Mouse (Mus musculus): ENCODE measurements around the gene Phactr4. TPM values are rescaled to one million over a fixed set of nuclear protein-coding genes. Genes with fewer than 3 reads are reported as not detected.
"Not testable (repeated sequence)": the region's sequence is repeated elsewhere in the genome, so short reads cannot be mapped to it uniquely, and the experiment has no call there.

Phactr4 gene
- polyA plus RNA-seq, 1 experiment from 2014 or later = 29.1 TPM

- H3K9me3 ChIP-seq (replicated peaks; ENCODE audit: control insufficient read depth, low read length) = no peaks in the 10 kb centered on the region
- H3K9ac ChIP-seq (ENCODE audit: low read depth, low read length) = no peak overlapping the region
- peaks cover 17% of the 10 kb centered on the region; the same call in 1 of the 2 replicates for H3K4me1 ChIP-seq (ENCODE audit: control insufficient read depth, insufficient read depth, low read length)
- no peaks in the 10 kb centered on the region for H3K27me3 ChIP-seq (ENCODE audit: control insufficient read depth, insufficient read depth, low read length)
- no peak overlapping the region for H3K4me3 ChIP-seq (ENCODE audit: low read depth, low read length)
- ATAC-seq (replicated peaks; ENCODE audit: insufficient number of reproducible peaks, low FRiP score, low TSS enrichment) = no peak
- H3K36me3 ChIP-seq (ENCODE audit: control insufficient read depth, insufficient read depth, low read length) = no peaks in the 10 kb centered on the region
- H3K27ac ChIP-seq (ENCODE audit: low read depth, low read length) = no peak overlapping the region
- WGBS (ENCODE audit: insufficient replicate concordance) = 88% methylated on average over 5 of the region's 5 CpGs
- no peak overlapping the region for H3K4me2 ChIP-seq
Observed at GRCm38 (mm10) chr4:132424765-132425164, 2.5 kb upstream of the Phactr4 start.

- H3K27me3 ChIP-seq (ENCODE audit: control insufficient read depth, insufficient read depth, low read length) = no peaks in the 10 kb centered on the region
- peak overlapping the region; percentile 73 for H3K9ac ChIP-seq (ENCODE audit: low read depth, low read length)
- H3K4me3 ChIP-seq (ENCODE audit: low read depth, low read length) = peak overlapping the region; percentile 66
- peak overlapping the region; percentile 97 for H3K27ac ChIP-seq (ENCODE audit: low read depth, low read length)
- H3K36me3 ChIP-seq (ENCODE audit: control insufficient read depth, insufficient read depth, low read length) = no peaks in the 10 kb centered on the region
- no peak for ATAC-seq (replicated peaks; ENCODE audit: insufficient number of reproducible peaks, low FRiP score, low TSS enrichment)
- H3K4me1 ChIP-seq (ENCODE audit: control insufficient read depth, insufficient read depth, low read length) = peaks cover 17% of the 10 kb centered on the region
- no peaks in the 10 kb centered on the region for H3K9me3 ChIP-seq (replicated peaks; ENCODE audit: control insufficient read depth, low read length)
- peak overlapping the region; percentile 75 for H3K4me2 ChIP-seq
- 2% methylated on average over 13 of the region's 13 CpGs for WGBS (ENCODE audit: insufficient replicate concordance)
Observed at GRCm38 (mm10) chr4:132421556-132421922, 750 bp downstream of the Phactr4 start.

- Histone ChIP-seq H3K4me2 (peak overlapping the region; percentile 75), H3K36me3 (ENCODE audit: control insufficient read depth, insufficient read depth, low read length) (no peaks in the 10 kb centered on the region), H3K9me3 (replicated peaks; ENCODE audit: control insufficient read depth, low read length) (no peaks in the 10 kb centered on the region), H3K27ac (ENCODE audit: low read depth, low read length) (no peak overlapping the region), H3K4me3 (ENCODE audit: low read depth, low read length) (peak overlapping the region; percentile 66), H3K27me3 (ENCODE audit: control insufficient read depth, insufficient read depth, low read length) (no peaks in the 10 kb centered on the region), H3K9ac (ENCODE audit: low read depth, low read length) (peak overlapping the region; percentile 73; the same call in 1 of the 2 replicates), H3K4me1 (ENCODE audit: control insufficient read depth, insufficient read depth, low read length) (peaks cover 17% of the 10 kb centered on the region)
- no peak for ATAC-seq (replicated peaks; ENCODE audit: insufficient number of reproducible peaks, low FRiP score, low TSS enrichment)
- WGBS (ENCODE audit: insufficient replicate concordance) = 83% methylated on average over 5 of the region's 5 CpGs
Observed at GRCm38 (mm10) chr4:132420471-132420870, 1.8 kb downstream of the Phactr4 start.

GRCm38 (mm10) chr4:132415966-132416365 is 6.3 kb downstream of the Phactr4 start:
- Histone ChIP-seq H3K27me3 (ENCODE audit: control insufficient read depth, insufficient read depth, low read length) (no peaks in the 10 kb centered on the region), H3K9ac (ENCODE audit: low read depth, low read length) (no peak overlapping the region), H3K4me2 (no peak overlapping the region), H3K9me3 (replicated peaks; ENCODE audit: control insufficient read depth, low read length) (no peaks in the 10 kb centered on the region), H3K27ac (ENCODE audit: low read depth, low read length) (no peak overlapping the region), H3K36me3 (ENCODE audit: control insufficient read depth, insufficient read depth, low read length) (peaks cover 2% of the 10 kb centered on the region; the same call in 1 of the 2 replicates), H3K4me3 (ENCODE audit: low read depth, low read length) (no peak overlapping the region), H3K4me1 (ENCODE audit: control insufficient read depth, insufficient read depth, low read length) (peaks cover 21% of the 10 kb centered on the region)
- ATAC-seq (replicated peaks; ENCODE audit: insufficient number of reproducible peaks, low FRiP score, low TSS enrichment) = no peak

- not testable (repeated sequence) for H3K4me2 ChIP-seq; H3K9ac ChIP-seq (ENCODE audit: low read depth, low read length); ATAC-seq (replicated peaks; ENCODE audit: insufficient number of reproducible peaks, low FRiP score, low TSS enrichment); H3K9me3 ChIP-seq (replicated peaks; ENCODE audit: control insufficient read depth, low read length); H3K27ac ChIP-seq (ENCODE audit: low read depth, low read length); H3K4me3 ChIP-seq (ENCODE audit: low read depth, low read length); H3K36me3 ChIP-seq (ENCODE audit: control insufficient read depth, insufficient read depth, low read length); H3K27me3 ChIP-seq (ENCODE audit: control insufficient read depth, insufficient read depth, low read length)
- 91% methylated on average over 4 of the region's 4 CpGs for WGBS (ENCODE audit: insufficient replicate concordance)
- peaks cover 12% of the 10 kb centered on the region for H3K4me1 ChIP-seq (ENCODE audit: control insufficient read depth, insufficient read depth, low read length)
Observed at GRCm38 (mm10) chr4:132413257-132413656, 9.0 kb downstream of the Phactr4 start.

GRCm38 (mm10) chr4:132411322-132412094 is 10.8 kb downstream of the Phactr4 start:
- no peaks in the 10 kb centered on the region for H3K9me3 ChIP-seq (replicated peaks; ENCODE audit: control insufficient read depth, low read length)
- no peak overlapping the region for H3K4me3 ChIP-seq (ENCODE audit: low read depth, low read length)
- 47% methylated on average over 8 of the region's 8 CpGs for WGBS (ENCODE audit: insufficient replicate concordance)
- H3K27me3 ChIP-seq (ENCODE audit: control insufficient read depth, insufficient read depth, low read length) = no peaks in the 10 kb centered on the region
- 0 out of 2 replicates have a peak, but pooled peaks have one; percentile 57 for ATAC-seq (replicated peaks; ENCODE audit: insufficient number of reproducible peaks, low FRiP score, low TSS enrichment)
- no peak overlapping the region for H3K9ac ChIP-seq (ENCODE audit: low read depth, low read length)
- H3K4me1 ChIP-seq (ENCODE audit: control insufficient read depth, insufficient read depth, low read length) = peaks cover 10% of the 10 kb centered on the region
- no peak overlapping the region for H3K4me2 ChIP-seq
- peaks cover 2% of the 10 kb centered on the region; the same call in 1 of the 2 replicates for H3K36me3 ChIP-seq (ENCODE audit: control insufficient read depth, insufficient read depth, low read length)
- H3K27ac ChIP-seq (ENCODE audit: low read depth, low read length) = no peak overlapping the region

GRCm38 (mm10) chr4:132409587-132410229 is 12.6 kb downstream of the Phactr4 start:
- 85% methylated on average over 4 of the region's 4 CpGs for WGBS (ENCODE audit: insufficient replicate concordance)
- Histone ChIP-seq H3K4me2 (no peak overlapping the region), H3K4me1 (ENCODE audit: control insufficient read depth, insufficient read depth, low read length) (peaks cover 13% of the 10 kb centered on the region), H3K36me3 (ENCODE audit: control insufficient read depth, insufficient read depth, low read length) (peaks cover 2% of the 10 kb centered on the region; the same call in 1 of the 2 replicates), H3K9me3 (replicated peaks; ENCODE audit: control insufficient read depth, low read length) (no peaks in the 10 kb centered on the region), H3K4me3 (ENCODE audit: low read depth, low read length) (no peak overlapping the region), H3K9ac (ENCODE audit: low read depth, low read length) (no peak overlapping the region), H3K27ac (ENCODE audit: low read depth, low read length) (no peak overlapping the region), H3K27me3 (ENCODE audit: control insufficient read depth, insufficient read depth, low read length) (no peaks in the 10 kb centered on the region)
- no peak for ATAC-seq (replicated peaks; ENCODE audit: insufficient number of reproducible peaks, low FRiP score, low TSS enrichment)

GRCm38 (mm10) chr4:132406393-132407189 is 15.7 kb downstream of the Phactr4 start:
- Histone ChIP-seq H3K27ac (ENCODE audit: low read depth, low read length) (no peak overlapping the region), H3K4me1 (ENCODE audit: control insufficient read depth, insufficient read depth, low read length) (peaks cover 11% of the 10 kb centered on the region), H3K4me2 (no peak overlapping the region), H3K4me3 (ENCODE audit: low read depth, low read length) (no peak overlapping the region), H3K36me3 (ENCODE audit: control insufficient read depth, insufficient read depth, low read length) (no peaks in the 10 kb centered on the region), H3K27me3 (ENCODE audit: control insufficient read depth, insufficient read depth, low read length) (no peaks in the 10 kb centered on the region), H3K9me3 (replicated peaks; ENCODE audit: control insufficient read depth, low read length) (no peaks in the 10 kb centered on the region), H3K9ac (ENCODE audit: low read depth, low read length) (no peak overlapping the region)
- WGBS (ENCODE audit: insufficient replicate concordance) = 66% methylated on average over 13 of the region's 13 CpGs
- no peak for ATAC-seq (replicated peaks; ENCODE audit: insufficient number of reproducible peaks, low FRiP score, low TSS enrichment)
